ENCODE assay signal across 8 mouse cellular contexts in the genomic region with DNA sequence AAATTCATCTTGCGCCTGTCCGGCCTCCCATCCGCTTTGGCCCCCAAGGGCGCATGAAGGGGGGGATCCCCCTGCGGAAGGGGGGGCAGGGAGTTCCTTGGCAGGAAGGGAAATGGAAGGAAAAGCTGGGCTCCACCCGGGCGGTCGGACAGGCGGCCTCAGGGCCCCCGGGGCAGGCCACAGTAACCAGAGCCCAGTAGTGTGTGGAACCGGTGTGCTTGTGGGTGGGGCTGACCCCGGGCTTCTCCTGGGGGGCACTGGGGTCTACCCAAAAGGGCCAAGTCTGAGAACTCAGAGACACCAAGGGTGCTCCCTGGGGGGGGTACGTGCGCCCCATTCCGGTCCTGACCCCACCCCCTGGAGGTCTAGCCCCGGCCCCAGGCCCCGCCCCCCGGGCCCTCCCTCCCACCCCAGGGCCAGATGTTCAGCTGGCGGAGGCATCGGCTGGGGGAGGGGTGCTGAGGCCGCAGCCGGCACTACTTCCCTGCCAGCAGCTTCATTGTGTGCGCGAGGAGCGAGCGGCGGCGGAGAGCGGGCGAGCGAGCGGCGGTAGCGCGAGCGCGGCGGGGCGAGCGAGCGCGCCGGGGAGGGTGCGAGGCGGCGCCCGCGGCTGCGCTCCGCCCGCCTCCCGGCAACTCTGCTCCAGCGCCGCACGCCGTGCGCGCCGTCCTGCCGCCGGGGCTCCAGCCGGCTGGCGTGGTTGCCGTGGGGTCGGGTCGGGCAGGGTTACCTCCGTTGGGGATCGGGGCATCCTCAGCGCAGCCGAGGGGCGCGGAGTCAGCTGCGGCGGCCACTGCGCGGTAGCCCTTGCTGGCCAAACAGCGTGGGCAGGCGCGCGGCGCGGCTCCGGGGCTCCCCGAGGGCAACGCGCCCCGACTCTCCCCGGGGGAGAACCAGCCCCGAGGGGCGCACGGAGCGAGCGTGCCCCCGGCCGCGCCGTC. TPM values are rescaled to one million over a fixed set of nuclear protein-coding genes. Genes with fewer than 3 reads are reported as not detected.
DNase-seq lines count a peak whose midpoint lies in the region; ATAC-seq lines count a peak whose summit lies in the region.

No protein-coding gene starts in this region.

- H3K4me2 ChIP-seq in hindbrain, embryonic 12.5 days (replicated peaks) = peak overlapping the region; percentile 89

- peak overlapping the region; percentile 100 for H3K27ac ChIP-seq in hindbrain, embryonic 12.5 days

- peak; percentile 67 for DNase-seq in Muller cell, postnatal 12 days (ENCODE audit: inconsistent ontology term)
- DNase-seq in c-Kit-positive CD71-negative TER-119-negative erythroid progenitor cells, embryonic 14.5 days (ENCODE audit: low read depth) = peak; percentile 61
- DNase-seq in frontal cortex, postnatal 14 days (ENCODE audit: low spot score in 2 of 2) = peak; percentile 52 to 60
- peak; percentile 74 to 92 for DNase-seq in left cerebral cortex, postnatal 10 days (ENCODE audit: extremely low spot score in 1 of 2, low spot score in 2 of 2)
- peak; percentile 88 to 90 for DNase-seq in right cerebral cortex, postnatal 10 days (ENCODE audit: low spot score in 2 of 2)

- H3K4me1 ChIP-seq in hindbrain, embryonic 12.5 days = peaks cover 64% of the 10 kb centered on the region

- no peaks in the 10 kb centered on the region for H3K9me3 ChIP-seq in hindbrain, embryonic 12.5 days (replicated peaks)

- ATAC-seq in hindbrain, embryonic 12.5 days (ENCODE audit: low FRiP score) = peak; percentile 60
- peak; percentile 59 for ATAC-seq in megakaryocyte, adult 5-6 weeks (ENCODE audit: poor library complexity, severe bottlenecking)
- ATAC-seq in megakaryocyte-erythroid progenitor cell, adult 5-6 weeks (replicated peaks; ENCODE audit: low FRiP score, low TSS enrichment, poor library complexity, severe bottlenecking) = no peak

- under 1% methylated on average over 91 of the region's 97 CpGs for WGBS in hindbrain, embryonic 12.5 days

- no peaks in the 10 kb centered on the region for H3K27me3 ChIP-seq in hindbrain, embryonic 12.5 days

- H3K9ac ChIP-seq in hindbrain, embryonic 12.5 days = peak overlapping the region; percentile 100

- intact Hi-C loops in left cerebral cortex, postnatal 10 days (cut with DNase I) = loop anchor here (10.0 kb wide), 1 partner anchor 147 kb away; a partner anchor contains a TSS

- peak overlapping the region; percentile 95 for H3K4me3 ChIP-seq in hindbrain, embryonic 12.5 days

- H3K36me3 ChIP-seq in hindbrain, embryonic 12.5 days = peaks cover 31% of the 10 kb centered on the region

RNA-seq across cellular contexts. Expression of a gene that starts 0.9 kb away (rescaled TPM):
- 62.5 and 66.6 TPM in 2 replicates for polyA plus RNA-seq in hindbrain, embryonic 12.5 days (2016; fragmentation: Nextera tagmentation; extraction: Ambion mirVana)
- 10 to 100 TPM; 16.0 to 18.7 TPM for total RNA-seq in left cerebral cortex, postnatal 10 days (2021)
- total RNA-seq in megakaryocyte, adult 5-6 weeks (2015) = 0.45 TPM in 1 of 2 replicates, not detected in the other
- 0.08 and 1.9 TPM in 2 replicates for total RNA-seq in megakaryocyte, adult 5-6 weeks (2017)
- total RNA-seq in megakaryocyte-erythroid progenitor cell, adult 5-6 weeks (2014; fragmentation: Nextera tagmentation) = 5.0 and 5.4 TPM in 2 replicates
- 4.0 and 19.5 TPM in 2 replicates for total RNA-seq in megakaryocyte-erythroid progenitor cell, adult 5-6 weeks (2017)

RNA-seq across cellular contexts. Expression of a gene that starts 27.1 kb away (rescaled TPM):
- 75.9 and 77.6 TPM in 2 replicates for polyA plus RNA-seq in hindbrain, embryonic 12.5 days (2016; fragmentation: Nextera tagmentation; extraction: Ambion mirVana)
- 10 to 100 TPM; 40.6 to 41.5 TPM for total RNA-seq in left cerebral cortex, postnatal 10 days (2021)
- 31.2 and 31.9 TPM in 2 replicates for total RNA-seq in megakaryocyte, adult 5-6 weeks (2015)
- total RNA-seq in megakaryocyte, adult 5-6 weeks (2017) = 31.9 and 33.2 TPM in 2 replicates
- total RNA-seq in megakaryocyte-erythroid progenitor cell, adult 5-6 weeks (2014; fragmentation: Nextera tagmentation) = 66.8 and 78.6 TPM in 2 replicates
- 45.4 and 49.0 TPM in 2 replicates for total RNA-seq in megakaryocyte-erythroid progenitor cell, adult 5-6 weeks (2017)

RNA-seq across cellular contexts. Expression of a gene that starts 50.6 kb away (rescaled TPM):
- 715 and 817 TPM in 2 replicates for polyA plus RNA-seq in hindbrain, embryonic 12.5 days (2016; fragmentation: Nextera tagmentation; extraction: Ambion mirVana)
- 100 to 1,000 TPM; 855 to 924 TPM for total RNA-seq in left cerebral cortex, postnatal 10 days (2021)
- total RNA-seq in megakaryocyte, adult 5-6 weeks (2015) = 493 and 496 TPM in 2 replicates
- total RNA-seq in megakaryocyte, adult 5-6 weeks (2017) = 661 and 699 TPM in 2 replicates
- 777 and 822 TPM in 2 replicates for total RNA-seq in megakaryocyte-erythroid progenitor cell, adult 5-6 weeks (2014; fragmentation: Nextera tagmentation)
- total RNA-seq in megakaryocyte-erythroid progenitor cell, adult 5-6 weeks (2017) = 576 and 680 TPM in 2 replicates
